Mouse (Mus musculus) layer of hippocampus, adult 2 months (tissue): ENCODE measurements around the gene Pigq. TPM values are rescaled to one million over a fixed set of nuclear protein-coding genes. Genes with fewer than 3 reads are reported as not detected.

Experiments used
- DNase-seq, 2 experiments: peaks; one replicate each; pipeline ENCODE4 v3.0.0; 2022; ENCODE audit warnings: low spot score in 2 of 2
- H3K27ac ChIP-seq: fragments of 200-600 bp; 2 replicates; pipeline ENCODE4 v1.8.1; 2022
- H3K4me3 ChIP-seq: fragments of 200-600 bp; 2 replicates; pipeline ENCODE4 v1.8.1; 2022; ENCODE audit warnings: mild to moderate bottlenecking
- CTCF ChIP-seq: fragments of 200-600 bp; conservative IDR thresholded peaks from 2 replicates; pipeline ENCODE4 v1.8.1; 2022; ENCODE audit warnings: antibody characterized with exemption, mild to moderate bottlenecking, moderate library complexity
- total RNA-seq, 2 experiments: library from RNA; stranded (reverse); gene quantifications; 2 replicates each; pipeline ENCODE4 v1.2.3; 2021

Pigq gene
- total RNA-seq, 2 experiments from 2014 or later, result 120 TPM

DNA sequence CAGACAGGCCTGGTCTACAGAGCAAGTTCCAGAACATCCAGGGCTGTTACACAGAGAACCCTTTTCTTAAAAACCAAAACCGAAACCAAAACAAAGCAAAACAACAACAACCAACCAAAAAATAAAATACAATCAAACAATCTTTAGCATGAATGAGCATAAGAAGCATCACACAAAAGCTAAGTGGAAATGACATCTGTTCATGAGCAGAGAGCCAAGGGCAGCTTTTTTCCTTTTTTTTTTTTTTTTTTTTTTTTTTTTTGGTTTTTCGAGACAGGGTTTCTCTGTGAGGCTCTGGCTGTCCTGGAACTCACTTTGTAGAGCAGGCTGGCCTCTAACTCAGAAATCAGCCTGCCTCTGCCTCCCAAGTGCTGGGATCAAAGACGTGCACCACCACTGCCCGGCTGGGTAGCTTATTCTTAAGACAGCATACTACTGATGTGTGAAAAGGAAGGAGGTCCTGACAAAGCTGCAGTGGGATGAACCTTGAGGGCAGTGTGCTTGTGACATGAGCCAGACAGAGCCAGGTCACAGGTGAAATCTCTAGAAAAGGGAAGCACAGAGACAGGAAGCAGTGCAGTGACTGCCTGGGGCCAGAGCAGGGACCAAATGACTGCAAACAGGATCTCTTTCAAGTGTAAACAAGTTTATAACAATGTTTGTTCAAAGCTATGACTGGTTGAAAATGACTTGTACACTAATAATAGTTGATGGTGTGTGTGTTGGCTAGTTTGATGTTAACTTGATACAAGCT lies 26.4 kb upstream of the Pigq start:
- Histone ChIP-seq H3K4me3 (0 out of 2 replicates have a peak overlapping the region, but pooled peaks have one; percentile 3), H3K27ac (peak overlapping the region; percentile 59)

DNA sequence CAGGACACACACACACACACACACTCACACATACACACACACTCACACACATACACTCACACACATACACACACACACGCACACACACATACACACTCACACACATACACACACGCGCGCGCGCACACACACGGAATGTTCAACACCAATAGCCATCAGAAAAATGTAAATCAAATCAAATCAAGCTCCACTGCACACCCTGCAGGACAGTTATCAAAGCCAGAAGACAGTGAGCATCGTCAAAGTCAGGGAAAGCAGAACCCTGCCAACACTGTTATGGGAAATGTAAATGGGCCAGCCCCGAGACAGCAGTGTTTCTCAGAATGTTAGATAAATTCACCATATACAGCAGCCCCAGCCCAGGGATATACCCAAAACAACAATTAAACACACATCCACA lies 25.7 kb upstream of the Pigq start:
- H3K27ac ChIP-seq, result peak overlapping the region; percentile 59; the same call in 1 of the 2 replicates
- 0 out of 2 replicates have a peak overlapping the region, but pooled peaks have one; percentile 3 for H3K4me3 ChIP-seq
- peak; percentile 60 for TF ChIP-seq CTCF
- DNase-seq, result no peak

More for the DNA sequence above, 26.4 kb upstream of the Pigq start:
- no peak for TF ChIP-seq CTCF
- DNase-seq, result no peak

DNA sequence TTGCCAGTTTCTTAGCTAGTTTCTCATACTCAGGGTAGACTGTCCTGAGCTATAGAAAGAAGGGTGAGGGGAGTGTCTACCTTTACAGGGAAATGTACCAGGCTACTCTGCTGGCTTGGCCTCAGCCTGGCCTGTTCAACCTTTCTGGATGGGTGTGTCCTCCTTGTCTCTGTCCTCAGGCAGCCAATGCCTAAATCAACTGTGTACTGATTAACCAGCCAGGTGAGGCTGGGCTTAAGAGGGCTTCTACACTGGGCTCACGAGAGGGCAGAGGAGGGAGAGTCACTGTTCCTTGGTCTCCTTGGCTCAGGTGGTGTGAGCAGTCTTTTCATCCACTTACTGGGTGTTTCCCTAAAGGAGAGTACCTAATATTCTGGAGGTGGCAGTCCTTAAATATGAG lies 23.4 kb upstream of the Pigq start:
- TF ChIP-seq CTCF, result no peak
- Histone ChIP-seq H3K4me3 (no peak overlapping the region), H3K27ac (no peak overlapping the region)
- no peak for DNase-seq

DNA sequence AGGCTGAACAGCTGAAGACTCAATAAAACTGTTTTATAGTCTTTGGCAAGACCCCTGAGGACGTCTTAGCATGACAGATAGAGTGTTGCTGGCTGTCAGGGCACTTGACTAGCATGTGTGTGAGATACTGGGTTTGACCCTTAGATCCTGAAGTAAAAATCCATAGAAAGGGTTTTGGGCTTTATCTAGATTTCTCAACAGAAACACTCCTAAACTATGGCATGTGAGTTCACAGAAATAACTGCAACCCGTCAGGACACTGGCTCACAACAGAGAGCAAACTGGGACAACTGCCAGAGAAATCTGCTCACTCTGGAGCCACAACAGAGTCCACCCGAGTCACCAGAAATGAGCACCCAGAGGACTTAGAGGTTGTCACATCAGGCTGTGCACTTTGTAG lies 22.9 kb upstream of the Pigq start:
- Histone ChIP-seq H3K4me3 (no peak overlapping the region), H3K27ac (0 out of 2 replicates have a peak overlapping the region, but pooled peaks have one; percentile 14)
- TF ChIP-seq CTCF, result no peak
- DNase-seq, result no peak

DNA sequence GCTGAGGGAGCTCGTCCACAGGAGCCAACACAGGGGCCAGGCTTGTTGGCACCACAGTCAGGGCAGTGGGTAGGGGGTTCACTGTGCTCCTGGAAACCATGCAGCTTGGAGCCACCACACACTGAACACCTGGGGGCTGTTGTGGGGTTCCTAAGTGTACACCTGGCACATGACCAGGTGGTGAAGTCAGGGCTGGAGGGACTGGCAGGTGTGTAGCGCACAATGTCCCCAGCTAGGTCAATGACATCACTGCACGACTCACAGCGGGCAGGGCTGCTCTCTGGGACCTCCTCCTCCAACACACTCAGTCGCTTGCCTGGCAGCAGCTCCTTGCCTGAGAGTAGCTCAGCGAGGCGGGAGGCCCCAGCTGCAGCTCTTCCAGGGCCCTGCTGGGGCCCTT lies 19.5 kb upstream of the Pigq start:
- Histone ChIP-seq H3K4me3 (no peak overlapping the region), H3K27ac (0 out of 2 replicates have a peak overlapping the region, but pooled peaks have one; percentile 15)
- DNase-seq, result no peak
- no peak for TF ChIP-seq CTCF

DNA sequence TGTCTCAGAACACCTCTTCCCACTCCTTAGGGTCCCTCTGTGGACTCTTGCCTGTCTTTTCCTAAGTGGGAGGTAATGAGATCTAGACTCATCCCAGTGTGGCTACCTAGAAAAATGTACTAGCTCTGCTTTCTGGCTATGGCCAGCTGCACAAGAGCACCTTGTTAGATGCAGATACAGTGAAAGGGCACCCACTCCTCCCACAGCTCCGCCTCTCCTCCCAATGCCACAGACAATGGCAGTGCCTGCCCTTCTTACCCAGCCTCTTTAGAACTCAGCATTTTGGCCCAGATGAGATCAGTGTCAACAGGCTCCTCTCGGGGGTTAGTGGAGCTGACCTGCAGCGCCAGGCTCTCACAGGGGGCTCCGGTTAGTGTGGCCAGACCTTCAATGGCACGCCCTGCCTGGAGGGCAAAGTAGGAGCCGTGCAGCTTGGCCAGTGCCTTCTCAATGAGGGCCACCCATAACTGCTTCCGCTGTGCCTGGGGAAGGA lies 17.7 kb upstream of the Pigq start:
- no peak overlapping the region for H3K27ac ChIP-seq
- no peak for DNase-seq
- no peak overlapping the region for H3K4me3 ChIP-seq

DNA sequence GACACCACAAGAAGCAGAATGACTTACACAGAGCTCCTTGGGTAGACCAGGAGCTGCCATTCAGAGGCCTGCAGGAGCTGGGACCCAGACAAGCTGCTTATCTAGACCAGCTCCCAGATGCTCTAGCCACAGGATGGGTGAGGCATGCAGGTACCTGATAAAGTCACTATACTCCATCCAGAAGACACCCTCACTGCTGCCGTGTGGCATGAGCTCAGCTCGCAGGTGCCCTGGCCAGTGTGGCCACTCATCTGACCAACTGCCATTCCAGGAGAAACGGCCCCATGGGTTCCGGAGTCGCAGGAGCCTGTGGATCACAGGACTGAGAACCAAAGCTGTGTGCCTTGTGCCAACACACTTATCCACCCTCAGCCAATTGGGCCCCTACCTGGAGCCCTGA lies 16.8 kb upstream of the Pigq start:
- no peak for TF ChIP-seq CTCF
- no peak for DNase-seq
- Histone ChIP-seq H3K4me3 (no peak overlapping the region), H3K27ac (no peak overlapping the region)

More for the DNA sequence above, 17.7 kb upstream of the Pigq start:
- no peak for TF ChIP-seq CTCF

DNA sequence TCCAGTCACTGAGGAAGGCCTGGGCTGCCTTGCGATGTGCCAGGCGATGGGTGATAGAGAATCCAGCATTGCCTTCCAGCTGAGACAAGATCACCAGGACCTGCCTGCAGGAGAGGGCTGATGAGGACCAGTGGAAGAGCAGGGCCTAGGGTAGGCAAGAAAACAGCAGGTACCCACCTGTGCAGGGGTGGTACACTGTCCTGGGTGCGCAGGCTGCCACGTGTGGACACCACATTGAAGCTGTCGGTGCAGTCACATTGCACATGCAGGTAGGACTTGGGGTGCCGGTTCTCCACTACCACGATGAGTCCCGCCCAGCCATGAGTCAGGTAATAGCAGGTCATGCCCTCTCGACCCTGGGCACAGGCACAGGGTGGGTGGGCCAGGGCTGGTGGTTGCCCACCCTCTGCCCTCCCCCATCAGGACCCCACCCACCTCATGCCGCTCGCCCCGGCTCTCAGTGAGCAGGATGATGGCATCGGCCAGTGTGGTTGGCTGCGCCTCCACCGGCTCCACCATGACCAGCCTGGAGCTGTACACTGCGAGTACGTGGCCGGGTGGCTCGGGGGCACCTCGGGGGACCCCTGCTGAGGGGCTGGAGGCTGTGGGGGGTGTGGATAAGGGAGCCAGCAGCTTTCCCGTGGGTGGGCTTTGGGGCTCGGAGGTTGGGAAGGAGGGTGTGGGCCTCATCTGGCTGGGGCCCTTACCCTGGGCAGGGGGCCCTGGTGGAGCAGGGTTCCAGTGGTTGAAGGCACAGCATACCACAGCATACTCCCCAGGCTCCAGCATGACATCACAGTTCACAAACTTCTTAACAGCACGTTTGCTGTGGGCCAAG lies 15.1 kb upstream of the Pigq start:
- no peak for TF ChIP-seq CTCF
- H3K4me3 ChIP-seq, result no peak overlapping the region
- DNase-seq, result no peak
- H3K27ac ChIP-seq, result no peak overlapping the region

DNA sequence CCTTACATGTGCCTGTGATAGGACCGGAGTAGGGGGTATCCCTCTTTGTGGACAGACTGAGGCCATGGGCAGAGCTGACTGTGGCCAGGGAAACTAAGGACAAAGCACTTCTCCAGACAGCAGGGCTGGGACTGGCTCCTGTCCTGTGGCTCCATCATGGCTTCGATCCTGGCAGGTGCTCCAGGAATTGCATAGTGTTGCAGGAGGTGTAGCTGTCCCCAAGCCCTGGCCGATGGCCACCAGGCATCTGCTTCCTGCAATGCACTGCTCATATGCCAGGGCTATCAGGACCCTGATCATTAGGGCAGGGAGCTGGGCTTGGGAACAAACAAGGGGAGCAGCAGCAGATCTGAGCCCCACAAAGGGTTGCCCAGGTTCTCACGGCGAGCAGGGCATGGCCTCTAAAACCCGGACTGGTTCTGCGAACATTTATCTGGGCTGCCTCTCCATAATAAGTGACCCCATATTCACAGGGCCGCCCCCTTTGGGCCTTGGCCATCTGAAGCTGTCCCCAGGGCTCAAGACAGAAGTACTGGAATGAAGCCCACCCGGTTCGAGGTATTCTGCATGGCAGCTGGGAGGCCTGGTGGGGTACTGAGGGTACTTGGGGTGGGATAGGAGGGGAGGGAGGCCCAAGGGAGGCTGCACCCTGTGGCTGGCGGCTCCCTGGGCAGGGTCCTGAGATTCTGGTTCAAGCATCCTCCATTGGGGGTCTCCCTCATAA lies 14.2 kb upstream of the Pigq start:
- DNase-seq, result no peak
- Histone ChIP-seq H3K4me3 (no peak overlapping the region), H3K27ac (no peak overlapping the region)
- TF ChIP-seq CTCF, result no peak

DNA sequence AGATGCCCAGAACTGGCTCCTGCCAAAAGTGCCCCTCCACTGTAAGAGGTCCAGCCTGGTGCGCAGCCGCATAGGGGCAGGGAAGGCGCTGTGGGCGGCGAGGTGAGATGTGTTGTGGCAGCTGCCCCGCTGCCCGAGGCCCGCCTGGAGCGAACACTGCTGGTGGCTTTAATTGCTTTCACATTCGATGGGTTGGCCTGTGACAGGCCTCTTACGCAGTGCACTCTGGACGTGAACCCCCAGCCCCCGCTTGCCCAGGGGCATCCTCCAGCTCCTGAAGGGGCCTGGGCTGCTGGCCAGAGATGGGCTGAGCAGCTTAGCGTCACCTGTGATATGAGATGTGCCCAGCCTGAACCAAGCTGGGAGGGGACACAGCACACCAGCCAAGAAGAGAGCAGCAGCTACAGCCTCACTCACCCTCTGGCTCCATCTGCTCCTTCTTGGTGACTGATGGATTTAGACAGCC lies 12.9 kb upstream of the Pigq start:
- TF ChIP-seq CTCF, result no peak
- Histone ChIP-seq H3K4me3 (no peak overlapping the region), H3K27ac (no peak overlapping the region)
- DNase-seq, result no peak

DNA sequence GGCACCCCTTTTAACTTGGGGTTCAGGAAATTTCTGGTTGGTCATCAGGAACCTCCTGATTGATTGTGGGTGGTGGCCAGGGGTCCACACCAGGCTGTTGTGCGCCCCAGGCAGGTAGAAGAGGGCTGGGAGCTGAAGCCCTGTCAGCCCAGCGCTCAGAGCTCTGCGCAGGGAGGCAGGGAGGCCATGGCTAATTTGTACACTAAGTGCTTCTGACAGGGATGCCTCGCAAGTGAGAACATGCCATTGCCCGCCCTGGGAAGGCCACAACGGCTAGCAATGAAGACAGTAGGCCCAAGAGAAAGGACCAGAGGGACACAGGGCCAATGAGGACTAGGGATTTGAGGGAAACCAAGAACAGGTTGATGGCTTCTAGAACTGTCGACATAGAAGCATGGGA lies 11.9 kb upstream of the Pigq start:
- no peak overlapping the region for H3K4me3 ChIP-seq
- DNase-seq, result no peak
- no peak overlapping the region for H3K27ac ChIP-seq
- no peak for TF ChIP-seq CTCF

DNA sequence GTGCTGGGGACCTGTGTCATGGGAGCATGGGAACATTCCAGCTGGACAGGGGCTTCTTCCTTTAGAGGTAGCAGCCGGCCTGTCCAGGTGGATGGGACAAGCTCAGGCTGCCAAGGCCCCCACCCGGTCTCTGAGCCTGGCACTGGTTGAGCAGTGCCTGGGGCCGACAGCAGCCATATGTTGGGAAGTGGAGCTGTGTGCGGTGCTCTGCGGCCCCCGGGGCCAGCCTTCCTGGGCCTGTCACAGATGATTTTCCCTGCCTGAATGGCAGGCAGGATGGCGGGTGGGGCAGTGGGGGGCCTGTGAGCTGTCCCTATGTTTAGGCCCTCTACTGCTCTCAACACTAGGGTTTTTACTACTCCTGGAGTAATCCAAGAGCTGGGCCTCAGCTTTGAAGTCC lies 11.5 kb upstream of the Pigq start:
- Histone ChIP-seq H3K27ac (no peak overlapping the region), H3K4me3 (no peak overlapping the region)
- DNase-seq, result no peak
- TF ChIP-seq CTCF, result no peak

DNA sequence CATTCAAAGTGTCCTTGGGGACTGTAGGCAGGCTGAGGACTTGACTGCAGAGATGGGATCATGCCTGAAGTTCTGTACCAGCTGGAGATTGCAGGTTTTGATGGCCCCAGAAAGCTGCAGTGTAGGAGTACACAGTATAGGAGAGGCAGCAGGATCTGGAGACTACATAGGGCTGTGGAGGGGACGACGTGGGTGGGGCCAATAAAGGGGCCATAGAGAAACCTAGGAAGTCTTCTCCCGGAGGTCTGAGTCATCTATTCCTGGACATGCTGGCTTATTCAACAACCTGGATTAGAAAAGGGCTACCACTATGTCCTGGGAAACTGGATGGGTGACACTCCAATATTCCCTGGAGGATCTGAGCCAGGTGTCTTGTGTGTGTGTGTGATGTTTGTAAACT lies 11.0 kb upstream of the Pigq start:
- no peak for TF ChIP-seq CTCF
- no peak for DNase-seq
- Histone ChIP-seq H3K4me3 (no peak overlapping the region), H3K27ac (no peak overlapping the region)
